Mouse (Mus musculus) cerebellum, adult 2 months (tissue): ENCODE measurements around the gene Stambpl1.

Experiments used
- CTCF ChIP-seq: fragments of 200-500 bp; IDR thresholded peaks from 2 replicates; pipeline ENCODE4 v1.5.1; 2011; ENCODE audit warnings: low read depth, mild to moderate bottlenecking, control low read depth, low read length, moderate library complexity, borderline replicate concordance; ENCODE audit not compliant: insufficient read depth
- POLR2A ChIP-seq: fragments of 200-500 bp; IDR thresholded peaks from 2 replicates; pipeline ENCODE4 v1.6.1; 2011; ENCODE audit warnings: low read length, control low read depth, borderline replicate concordance; ENCODE audit not compliant: insufficient read depth

DNA sequence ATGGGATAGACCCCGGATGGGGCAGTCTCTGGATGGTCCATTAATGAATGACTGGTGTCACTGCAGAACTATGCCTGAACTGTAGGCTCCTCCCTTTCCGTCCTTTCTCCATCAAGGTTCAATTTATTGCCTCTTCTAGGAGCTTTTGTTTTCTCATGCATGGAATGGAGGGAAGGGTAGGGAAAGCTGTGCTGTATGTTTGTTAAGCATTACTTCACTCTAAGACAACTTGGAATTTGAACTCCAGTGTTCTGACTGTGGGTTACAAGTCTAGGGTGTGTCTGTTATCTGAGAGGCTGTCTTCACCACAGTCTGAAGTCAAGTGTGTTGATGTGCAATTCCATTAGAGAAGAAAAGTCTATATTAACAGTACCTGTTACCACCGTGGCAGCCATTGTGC lies 17.0 kb downstream of the Stambpl1 start:
- TF ChIP-seq CTCF, result no peak
- TF ChIP-seq POLR2A, result no peak
